Mouse (Mus musculus) stomach, embryonic 15.5 days (tissue): ENCODE measurements at regions not wholly inside any gene's neighbourhood (a gene's known extent, or its start where the extent isn't known, plus 50 kb on each side); places are given as distances from the start of the nearest gene placed in this dataset.
A peak's percentile ranks its signal among the peaks of the same experiment; 100 is the strongest.

Experiments used
- ATAC-seq: fragments of 200-750 bp; cut with Nextera tagmentation; 2 replicates; pipeline ENCODE4 v1.8.0; 2017; ENCODE audit warnings: low read depth, moderate number of reproducible peaks, moderate TSS enrichment; ENCODE audit not compliant: insufficient read depth, low FRiP score
- H3K27ac ChIP-seq: fragments of 300-500 bp; sonication (generic); 2 replicates; pipeline ENCODE4 v1.5.1; 2015; ENCODE audit warnings: mild to moderate bottlenecking, inconsistent platforms
- H3K27me3 ChIP-seq: fragments of 300-500 bp; sonication (generic); replicated peaks from 2 replicates; pipeline ENCODE4 v1.6.1; 2015; ENCODE audit warnings: inconsistent platforms
- H3K36me3 ChIP-seq: fragments of 300-500 bp; sonication (generic); 2 replicates; pipeline ENCODE4 v1.6.1; 2015; ENCODE audit warnings: inconsistent platforms
- H3K4me1 ChIP-seq: fragments of 300-500 bp; sonication (generic); 2 replicates; pipeline ENCODE4 v1.6.1; 2015; ENCODE audit warnings: inconsistent platforms
- H3K4me2 ChIP-seq: fragments of 300-500 bp; sonication (generic); 2 replicates; pipeline ENCODE4 v1.6.1; 2015; ENCODE audit warnings: mild to moderate bottlenecking, inconsistent platforms
- H3K4me3 ChIP-seq: fragments of 300-500 bp; sonication (generic); replicated peaks from 2 replicates; pipeline ENCODE4 v1.5.1; 2015; ENCODE audit warnings: inconsistent platforms
- H3K9ac ChIP-seq: fragments of 300-500 bp; sonication (generic); 2 replicates; pipeline ENCODE4 v1.6.1; 2015; ENCODE audit warnings: inconsistent platforms
- H3K9me3 ChIP-seq: fragments of 300-500 bp; sonication (generic); 2 replicates; pipeline ENCODE4 v1.6.1; 2016; ENCODE audit warnings: inconsistent platforms
- WGBS: fragments of 180-500 bp; shearing (Covaris S2); methylation state at CpG from one replicate; pipeline ENCODE4 v1.1.7; 2015; 5-methylcytosine and 5-hydroxymethylcytosine counted together

- Histone ChIP-seq H3K4me3 (no peak overlapping the region), H3K27me3 (no peaks in the 10 kb centered on the region), H3K4me1 (no peaks in the 10 kb centered on the region), H3K36me3 (no peaks in the 10 kb centered on the region), H3K9me3 (no peaks in the 10 kb centered on the region), H3K4me2 (no peak overlapping the region), H3K9ac (no peak overlapping the region), H3K27ac (no peak overlapping the region)
- 54% methylated on average over 8 of the region's 8 CpGs for WGBS
- ATAC-seq = no peak
Observed at GRCm38 (mm10) chr17:45851723-45852396, 118.2 kb upstream of the 1600014C23Rik start.

- no peak for ATAC-seq
- Histone ChIP-seq H3K4me2 (no peak overlapping the region), H3K27me3 (no peaks in the 10 kb centered on the region), H3K4me3 (no peak overlapping the region), H3K9ac (no peak overlapping the region), H3K9me3 (no peaks in the 10 kb centered on the region), H3K36me3 (no peaks in the 10 kb centered on the region), H3K27ac (no peak overlapping the region), H3K4me1 (no peaks in the 10 kb centered on the region)
- WGBS = 73% methylated on average over 6 of the region's 6 CpGs
Observed at GRCm38 (mm10) chr17:45850976-45851375, 117.3 kb upstream of the 1600014C23Rik start.

- no peaks in the 10 kb centered on the region for H3K36me3 ChIP-seq
- no peaks in the 10 kb centered on the region for H3K27me3 ChIP-seq
- no peaks in the 10 kb centered on the region for H3K4me1 ChIP-seq
- no peak overlapping the region for H3K4me3 ChIP-seq
- H3K9me3 ChIP-seq = no peaks in the 10 kb centered on the region
- no peak overlapping the region for H3K27ac ChIP-seq
- WGBS = 70% methylated on average over 5 of the region's 5 CpGs
- H3K9ac ChIP-seq = no peak overlapping the region
- no peak; the same call in 1 of the 2 replicates for ATAC-seq
- H3K4me2 ChIP-seq = no peak overlapping the region
Observed at GRCm38 (mm10) chr17:45850174-45850573, 116.5 kb upstream of the 1600014C23Rik start.

- Histone ChIP-seq H3K9ac (no peak overlapping the region), H3K4me1 (no peaks in the 10 kb centered on the region), H3K9me3 (no peaks in the 10 kb centered on the region), H3K27me3 (no peaks in the 10 kb centered on the region), H3K36me3 (no peaks in the 10 kb centered on the region), H3K27ac (no peak overlapping the region), H3K4me2 (no peak overlapping the region), H3K4me3 (no peak overlapping the region)
- WGBS = 28% methylated on average over 8 of the region's 8 CpGs
- 0 out of 2 replicates have a peak, but pooled peaks have one; percentile 43 for ATAC-seq
Observed at GRCm38 (mm10) chr17:45848605-45849004, 115.0 kb upstream of the 1600014C23Rik start.

GRCm38 (mm10) chr17:45847701-45848378 is 114.2 kb upstream of the 1600014C23Rik start:
- Histone ChIP-seq H3K4me1 (no peaks in the 10 kb centered on the region), H3K27ac (no peak overlapping the region), H3K9ac (no peak overlapping the region), H3K9me3 (no peaks in the 10 kb centered on the region), H3K4me3 (no peak overlapping the region), H3K36me3 (no peaks in the 10 kb centered on the region), H3K27me3 (no peaks in the 10 kb centered on the region), H3K4me2 (no peak overlapping the region)
- ATAC-seq = no peak
- 91% methylated on average over 14 of the region's 14 CpGs for WGBS

- H3K4me1 ChIP-seq = no peaks in the 10 kb centered on the region
- WGBS = 86% methylated on average over 5 of the region's 5 CpGs
- H3K4me3 ChIP-seq = no peak overlapping the region
- no peak overlapping the region for H3K27ac ChIP-seq
- H3K9me3 ChIP-seq = no peaks in the 10 kb centered on the region
- H3K4me2 ChIP-seq = no peak overlapping the region
- no peaks in the 10 kb centered on the region for H3K27me3 ChIP-seq
- no peaks in the 10 kb centered on the region for H3K36me3 ChIP-seq
- no peak overlapping the region for H3K9ac ChIP-seq
- no peak for ATAC-seq
Observed at GRCm38 (mm10) chr17:45845832-45846231, 112.2 kb upstream of the 1600014C23Rik start.

- no peaks in the 10 kb centered on the region for H3K27me3 ChIP-seq
- H3K4me2 ChIP-seq = no peak overlapping the region
- WGBS = 44% methylated on average over 7 of the region's 7 CpGs
- H3K9me3 ChIP-seq = no peaks in the 10 kb centered on the region
- no peak overlapping the region for H3K4me3 ChIP-seq
- no peak for ATAC-seq
- no peak overlapping the region for H3K27ac ChIP-seq
- H3K36me3 ChIP-seq = no peaks in the 10 kb centered on the region
- H3K4me1 ChIP-seq = peaks cover 17% of the 10 kb centered on the region
- no peak overlapping the region for H3K9ac ChIP-seq
Observed at GRCm38 (mm10) chr17:45836731-45837130, 103.1 kb upstream of the 1600014C23Rik start.

- H3K4me3 ChIP-seq = no peak overlapping the region
- ATAC-seq = no peak
- H3K36me3 ChIP-seq = no peaks in the 10 kb centered on the region
- no peak overlapping the region for H3K27ac ChIP-seq
- H3K27me3 ChIP-seq = no peaks in the 10 kb centered on the region
- WGBS = 46% methylated on average over 7 of the region's 7 CpGs
- H3K4me2 ChIP-seq = no peak overlapping the region
- H3K4me1 ChIP-seq = peaks cover 17% of the 10 kb centered on the region
- H3K9me3 ChIP-seq = no peaks in the 10 kb centered on the region
- H3K9ac ChIP-seq = no peak overlapping the region
Observed at GRCm38 (mm10) chr17:45836253-45836652, 102.6 kb upstream of the 1600014C23Rik start.

- no peaks in the 10 kb centered on the region for H3K27me3 ChIP-seq
- WGBS = 68% methylated on average over 10 of the region's 10 CpGs
- no peak overlapping the region for H3K4me3 ChIP-seq
- H3K4me2 ChIP-seq = no peak overlapping the region
- H3K4me1 ChIP-seq = peaks cover 17% of the 10 kb centered on the region
- H3K36me3 ChIP-seq = no peaks in the 10 kb centered on the region
- 0 out of 2 replicates have a peak, but pooled peaks cover 5% of the 10 kb centered on the region for H3K9me3 ChIP-seq
- no peak overlapping the region for H3K9ac ChIP-seq
- H3K27ac ChIP-seq = no peak overlapping the region
- no peak for ATAC-seq
Observed at GRCm38 (mm10) chr17:45834518-45835071, 101.0 kb upstream of the 1600014C23Rik start.

GRCm38 (mm10) chr17:45830324-45830723 is 96.7 kb upstream of the 1600014C23Rik start:
- Histone ChIP-seq H3K4me3 (no peak overlapping the region), H3K4me1 (0 out of 2 replicates have a peak, but pooled peaks cover 4% of the 10 kb centered on the region), H3K4me2 (no peak overlapping the region), H3K9ac (no peak overlapping the region), H3K36me3 (no peaks in the 10 kb centered on the region), H3K27ac (no peak overlapping the region), H3K27me3 (no peaks in the 10 kb centered on the region), H3K9me3 (0 out of 2 replicates have a peak, but pooled peaks cover 5% of the 10 kb centered on the region)
- WGBS = 81% methylated on average over 5 of the region's 5 CpGs
- no peak for ATAC-seq

GRCm38 (mm10) chr17:45829571-45829970 is 95.9 kb upstream of the 1600014C23Rik start:
- H3K9ac ChIP-seq = no peak overlapping the region
- no peak overlapping the region for H3K4me3 ChIP-seq
- no peak overlapping the region for H3K4me2 ChIP-seq
- no peaks in the 10 kb centered on the region for H3K36me3 ChIP-seq
- 83% methylated on average over 9 of the region's 9 CpGs for WGBS
- ATAC-seq = no peak
- no peaks in the 10 kb centered on the region for H3K27me3 ChIP-seq
- H3K4me1 ChIP-seq = 0 out of 2 replicates have a peak, but pooled peaks cover 6% of the 10 kb centered on the region
- H3K27ac ChIP-seq = no peak overlapping the region
- H3K9me3 ChIP-seq = 0 out of 2 replicates have a peak, but pooled peaks cover 5% of the 10 kb centered on the region

GRCm38 (mm10) chr17:45828843-45829242 is 95.2 kb upstream of the 1600014C23Rik start:
- H3K9me3 ChIP-seq = 0 out of 2 replicates have a peak, but pooled peaks cover 5% of the 10 kb centered on the region
- H3K9ac ChIP-seq = no peak overlapping the region
- no peak overlapping the region for H3K27ac ChIP-seq
- no peak overlapping the region for H3K4me2 ChIP-seq
- no peaks in the 10 kb centered on the region for H3K27me3 ChIP-seq
- ATAC-seq = no peak
- 0 out of 2 replicates have a peak, but pooled peaks cover 6% of the 10 kb centered on the region for H3K4me1 ChIP-seq
- 64% methylated on average over 11 of the region's 11 CpGs for WGBS
- no peaks in the 10 kb centered on the region for H3K36me3 ChIP-seq
- H3K4me3 ChIP-seq = no peak overlapping the region
